ENCODE assay signal across 7 mouse cellular contexts in the genomic region with DNA sequence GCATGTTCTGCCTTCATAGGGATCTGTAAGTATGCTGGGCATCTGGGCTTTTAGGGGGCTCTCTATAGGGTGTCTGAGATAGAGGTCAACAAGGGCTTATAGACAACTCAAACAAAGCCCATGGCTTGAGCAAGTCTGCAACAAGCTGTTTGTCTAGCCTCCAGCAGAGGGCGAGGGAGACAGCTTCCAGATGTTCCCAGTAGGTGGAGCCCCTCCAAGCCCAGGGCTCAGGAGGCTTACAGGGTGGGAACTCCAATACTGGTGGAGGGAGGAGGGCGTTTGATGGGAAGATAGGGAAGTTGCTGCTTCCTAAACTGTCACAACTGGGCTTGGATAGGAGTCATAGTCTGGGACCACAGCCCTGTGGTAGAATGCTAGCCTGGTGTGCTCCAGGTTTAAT. TPM values are rescaled to one million over a fixed set of nuclear protein-coding genes. Genes with fewer than 3 reads are reported as not detected.
DNase-seq lines count a peak whose midpoint lies in the region; ATAC-seq lines count a peak whose summit lies in the region.

No protein-coding gene starts in this region.

- intact Hi-C loops in heart, postnatal 25 days (cut with DNase I): loop anchor here (2.0 to 5.0 kb wide), 2 partner anchors 102 to 159 kb away; no protein-coding TSS in a partner anchor

- WGBS in embryonic facial prominence, embryonic 15.5 days: 30% methylated on average over 2 of the region's 2 CpGs

- H3K4me1 ChIP-seq in embryonic facial prominence, embryonic 15.5 days: no peaks in the 10 kb centered on the region

- no peak overlapping the region for H3K4me3 ChIP-seq in embryonic facial prominence, embryonic 15.5 days (replicated peaks)

- H3K27ac ChIP-seq in embryonic facial prominence, embryonic 15.5 days (replicated peaks): no peak overlapping the region

- H3K36me3 ChIP-seq in embryonic facial prominence, embryonic 15.5 days: peaks cover 78% of the 10 kb centered on the region

- DNase-seq in T-cell, adult 2 months (ENCODE audit: low spot score): peak; percentile 32
- peak; percentile 33 for DNase-seq in heart, postnatal 25 days (ENCODE audit: low spot score)
- peak; percentile 79 to 80 for DNase-seq in layer of hippocampus, postnatal 10 days (ENCODE audit: low spot score in 2 of 2)
- DNase-seq in right cerebral cortex, postnatal 25 days: peak; percentile 67

- H3K9ac ChIP-seq in embryonic facial prominence, embryonic 15.5 days: no peak overlapping the region

- no peak overlapping the region for H3K4me2 ChIP-seq in embryonic facial prominence, embryonic 15.5 days (replicated peaks)

- no peaks in the 10 kb centered on the region for H3K9me3 ChIP-seq in embryonic facial prominence, embryonic 15.5 days (replicated peaks)

- ATAC-seq in CD4-positive, CD25-positive, alpha-beta regulatory T cell, adult 4 months: peak; percentile 74
- ATAC-seq in embryonic facial prominence, embryonic 15.5 days (ENCODE audit: insufficient number of reproducible peaks, low FRiP score, low TSS enrichment, low read depth): peak; percentile 60; the same call in 1 of the 2 replicates
- peak; percentile 83 for ATAC-seq in megakaryocyte, adult 5-6 weeks (ENCODE audit: poor library complexity, severe bottlenecking)

- H3K27me3 ChIP-seq in embryonic facial prominence, embryonic 15.5 days: peaks cover 13% of the 10 kb centered on the region

RNA-seq across cellular contexts. Expression of a gene that starts 5.5 kb away (rescaled TPM):
- under 1 TPM in 1 of 2 experiments, not detected in 1; 0.40 TPM for polyA plus RNA-seq in CD4-positive, CD25-positive, alpha-beta regulatory T cell, adult 4 months (2017; shearing (Covaris generic))
- 0.76 and 1.2 TPM in 2 replicates for polyA plus RNA-seq in embryonic facial prominence, embryonic 15.5 days (2015; fragmentation: Nextera tagmentation; extraction: Ambion mirVana)
- under 1 TPM; 0.08 to 0.14 TPM for total RNA-seq in heart, postnatal 25 days (2021)
- 100 to 1,000 TPM; 189 to 192 TPM for total RNA-seq in layer of hippocampus, postnatal 10 days (2021)
- total RNA-seq in megakaryocyte, adult 5-6 weeks (2015): not detected in 2 replicates
- total RNA-seq in megakaryocyte, adult 5-6 weeks (2017): 0.07 and 0.16 TPM in 2 replicates

RNA-seq across cellular contexts. Expression of a gene that starts 7.4 kb away (rescaled TPM):
- polyA plus RNA-seq in CD4-positive, CD25-positive, alpha-beta regulatory T cell, adult 4 months (2017; shearing (Covaris generic)): 1,000 to 10,000 TPM in 1 of 2 experiments, 100 to 1,000 TPM in 1; 772 to 1,018 TPM
- 342 and 365 TPM in 2 replicates for polyA plus RNA-seq in embryonic facial prominence, embryonic 15.5 days (2015; fragmentation: Nextera tagmentation; extraction: Ambion mirVana)
- 100 to 1,000 TPM; 254 TPM for total RNA-seq in heart, postnatal 25 days (2021)
- total RNA-seq in layer of hippocampus, postnatal 10 days (2021): 100 to 1,000 TPM; 283 to 319 TPM
- 968 and 1,019 TPM in 2 replicates for total RNA-seq in megakaryocyte, adult 5-6 weeks (2015)
- 2,015 and 2,172 TPM in 2 replicates for total RNA-seq in megakaryocyte, adult 5-6 weeks (2017)

RNA-seq across cellular contexts. Expression of a gene that starts 14.2 kb away (rescaled TPM):
- not detected for polyA plus RNA-seq in CD4-positive, CD25-positive, alpha-beta regulatory T cell, adult 4 months (2017; shearing (Covaris generic))
- polyA plus RNA-seq in embryonic facial prominence, embryonic 15.5 days (2015; fragmentation: Nextera tagmentation; extraction: Ambion mirVana): 0.23 and 0.72 TPM in 2 replicates
- 10 to 100 TPM; 69.6 to 73.3 TPM for total RNA-seq in heart, postnatal 25 days (2021)
- 1 to 10 TPM; 3.1 to 4.0 TPM for total RNA-seq in layer of hippocampus, postnatal 10 days (2021)
- total RNA-seq in megakaryocyte, adult 5-6 weeks (2015): not detected in 2 replicates
- total RNA-seq in megakaryocyte, adult 5-6 weeks (2017): not detected in 2 replicates

RNA-seq across cellular contexts. Expression of a gene that starts 35.9 kb away (rescaled TPM):
- polyA plus RNA-seq in CD4-positive, CD25-positive, alpha-beta regulatory T cell, adult 4 months (2017; shearing (Covaris generic)): 1 to 10 TPM; 3.9 to 8.2 TPM
- polyA plus RNA-seq in embryonic facial prominence, embryonic 15.5 days (2015; fragmentation: Nextera tagmentation; extraction: Ambion mirVana): 23.5 and 26.7 TPM in 2 replicates
- 10 to 100 TPM; 25.2 to 26.7 TPM for total RNA-seq in heart, postnatal 25 days (2021)
- 10 to 100 TPM; 27.9 to 33.9 TPM for total RNA-seq in layer of hippocampus, postnatal 10 days (2021)
- total RNA-seq in megakaryocyte, adult 5-6 weeks (2015): 8.7 and 9.3 TPM in 2 replicates
- 9.7 and 11.9 TPM in 2 replicates for total RNA-seq in megakaryocyte, adult 5-6 weeks (2017)

RNA-seq across cellular contexts. Expression of a gene that starts 41.5 kb away (rescaled TPM):
- not detected for polyA plus RNA-seq in CD4-positive, CD25-positive, alpha-beta regulatory T cell, adult 4 months (2017; shearing (Covaris generic))
- not detected in 2 replicates for polyA plus RNA-seq in embryonic facial prominence, embryonic 15.5 days (2015; fragmentation: Nextera tagmentation; extraction: Ambion mirVana)
- not detected for total RNA-seq in heart, postnatal 25 days (2021)
- total RNA-seq in layer of hippocampus, postnatal 10 days (2021): not detected
- total RNA-seq in megakaryocyte, adult 5-6 weeks (2015): not detected in 2 replicates
- total RNA-seq in megakaryocyte, adult 5-6 weeks (2017): not detected in 2 replicates

Comparison
In these comparisons a context has a peak if more than half of its experiments do, and no peak if none do; other contexts are left out.
1. RNA of a gene that starts 5.5 kb away (total RNA-seq): 189 to 192 TPM in layer of hippocampus, postnatal 10 days; 0.08 to 0.14 TPM in heart, postnatal 25 days and 0.07 to 0.16 TPM in megakaryocyte, adult 5-6 weeks; every median in the first group is over 100 times any median in the second.
2. RNA of a gene that starts 14.2 kb away (total RNA-seq): 69.6 to 73.3 TPM in heart, postnatal 25 days; 3.1 to 4.0 TPM in layer of hippocampus, postnatal 10 days and not detected in megakaryocyte, adult 5-6 weeks; every median in the first group is over 10 times any median in the second.
3. Peak in every context shown above with its lines, with median percentiles within 50 percentile points of each other: ATAC-seq and DNase-seq.